Mouse (Mus musculus) liver, embryonic 16.5 days (tissue): Measurements from ENCODE around the gene Slc9a3r2. TPM values are rescaled to one million over a fixed set of nuclear protein-coding genes. Genes with fewer than 3 reads are reported as not detected.
A peak's percentile ranks its signal among the peaks of the same experiment; 100 is the strongest.

Source experiments
- ATAC-seq: fragments of 200-750 bp; cut with Nextera tagmentation; 2 replicates; pipeline ENCODE4 v1.8.0; 2017; ENCODE audit warnings: low read depth, mild to moderate bottlenecking, moderate number of reproducible peaks, moderate library complexity
- H3K27ac ChIP-seq: fragments of 300-500 bp; sonication (generic); 2 replicates; pipeline ENCODE4 v1.5.1; 2014; ENCODE audit warnings: mild to moderate bottlenecking, low read length
- H3K27me3 ChIP-seq: fragments of 300-500 bp; sonication (generic); 2 replicates; pipeline ENCODE4 v1.6.1; 2014; ENCODE audit warnings: low read depth, low read length, mixed read lengths; ENCODE audit not compliant: control insufficient read depth, insufficient read depth
- H3K36me3 ChIP-seq: fragments of 300-500 bp; sonication (generic); 2 replicates; pipeline ENCODE4 v1.6.1; 2014; ENCODE audit warnings: mild to moderate bottlenecking; ENCODE audit not compliant: control insufficient read depth, insufficient read depth
- H3K4me1 ChIP-seq: fragments of 300-500 bp; sonication (generic); 2 replicates; pipeline ENCODE4 v1.6.1; 2014; ENCODE audit warnings: low read depth, low read length, mixed read lengths; ENCODE audit not compliant: control insufficient read depth
- H3K4me2 ChIP-seq: fragments of 300-500 bp; sonication (generic); 2 replicates; pipeline ENCODE4 v1.6.1; 2014; ENCODE audit warnings: low read depth, low read length, mixed read lengths
- H3K4me3 ChIP-seq: fragments of 300-500 bp; sonication (generic); 2 replicates; pipeline ENCODE4 v1.5.1; 2014; ENCODE audit warnings: low read depth, mild to moderate bottlenecking, low read length
- H3K9ac ChIP-seq: fragments of 300-500 bp; sonication (generic); 2 replicates; pipeline ENCODE4 v1.6.1; 2014; ENCODE audit warnings: low read depth, low read length
- H3K9me3 ChIP-seq: fragments of 300-500 bp; sonication (generic); replicated peaks from 2 replicates; pipeline ENCODE4 v1.6.1; 2016; ENCODE audit warnings: low read length; ENCODE audit not compliant: control insufficient read depth
- WGBS: fragments of 180-500 bp; shearing (Covaris S2); extraction: QIAGEN DNeasy Blood & Tissue Kit; methylation state at CpG from one replicate; pipeline ENCODE4 v1.1.7; 2014; ENCODE audit not compliant: insufficient replicate concordance; 5-methylcytosine and 5-hydroxymethylcytosine counted together
- polyA plus RNA-seq: library from polyadenylated mRNA; unstranded; fragments of >200 nt; fragmentation: Nextera tagmentation; extraction: Ambion mirVana; gene quantifications from 2 replicates; pipeline ENCODE4 v1.2.1, GENCODE M21; 2015

The Slc9a3r2 gene
- polyA plus RNA-seq, 1 experiment from 2014 or later, result 11.8 TPM

DNA sequence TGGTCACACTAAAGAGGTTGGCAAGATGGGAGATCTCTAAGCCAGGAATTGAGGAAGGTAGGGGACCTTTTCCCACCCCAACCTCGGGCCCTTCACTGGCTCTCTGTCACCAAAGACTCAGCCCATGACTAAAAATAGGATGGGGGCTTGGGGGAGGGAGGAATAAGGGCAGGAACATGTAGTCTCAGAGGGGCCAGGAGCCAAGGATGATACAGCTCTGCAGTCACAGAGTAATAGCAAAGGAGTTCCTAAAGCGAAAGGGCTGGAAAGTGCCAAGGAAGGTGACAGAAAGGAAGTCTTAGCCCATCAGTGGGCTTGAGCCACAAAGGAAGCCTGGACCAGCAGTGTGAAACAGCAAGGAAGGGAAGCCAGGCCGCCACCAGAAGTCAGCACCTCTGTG lies 1.7 kb upstream of the Slc9a3r2 start:
- no peaks in the 10 kb centered on the region for H3K36me3 ChIP-seq
- H3K4me2 ChIP-seq, result no peak overlapping the region
- no peak for ATAC-seq
- H3K9me3 ChIP-seq, result no peaks in the 10 kb centered on the region
- 36% methylated on average over 3 of the region's 3 CpGs for WGBS
- no peak overlapping the region for H3K4me3 ChIP-seq
- peaks cover 7% of the 10 kb centered on the region for H3K4me1 ChIP-seq
- peaks cover 44% of the 10 kb centered on the region for H3K27me3 ChIP-seq
- H3K27ac ChIP-seq, result no peak overlapping the region
- H3K9ac ChIP-seq, result no peak overlapping the region

DNA sequence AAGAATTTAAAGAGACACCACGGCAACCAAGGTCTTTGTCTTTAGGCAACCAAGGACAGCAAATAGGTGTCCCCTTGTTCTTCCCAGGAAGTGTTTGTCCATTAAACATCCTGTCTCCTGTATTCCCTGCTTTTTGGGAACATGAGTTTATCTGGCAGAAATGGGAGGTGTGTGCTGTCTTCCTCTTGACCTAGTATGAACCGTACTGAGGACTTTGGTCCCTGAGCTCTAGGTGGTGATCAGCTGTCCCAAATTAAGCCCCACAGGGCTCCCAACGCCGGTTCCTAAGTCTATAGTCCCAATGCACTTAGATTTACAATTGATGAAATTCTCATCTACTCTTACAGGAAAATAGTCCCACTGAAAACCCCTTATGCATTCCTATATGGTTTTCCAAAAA lies 639 bp upstream of the Slc9a3r2 start:
- no peaks in the 10 kb centered on the region for H3K9me3 ChIP-seq
- no peak overlapping the region for H3K4me3 ChIP-seq
- H3K27me3 ChIP-seq, result peaks cover 38% of the 10 kb centered on the region
- H3K27ac ChIP-seq, result no peak overlapping the region
- H3K36me3 ChIP-seq, result no peaks in the 10 kb centered on the region
- 58% methylated on average over 4 of the region's 4 CpGs for WGBS
- no peak overlapping the region for H3K4me2 ChIP-seq
- no peak for ATAC-seq
- no peak overlapping the region for H3K9ac ChIP-seq
- peaks cover 7% of the 10 kb centered on the region for H3K4me1 ChIP-seq

DNA sequence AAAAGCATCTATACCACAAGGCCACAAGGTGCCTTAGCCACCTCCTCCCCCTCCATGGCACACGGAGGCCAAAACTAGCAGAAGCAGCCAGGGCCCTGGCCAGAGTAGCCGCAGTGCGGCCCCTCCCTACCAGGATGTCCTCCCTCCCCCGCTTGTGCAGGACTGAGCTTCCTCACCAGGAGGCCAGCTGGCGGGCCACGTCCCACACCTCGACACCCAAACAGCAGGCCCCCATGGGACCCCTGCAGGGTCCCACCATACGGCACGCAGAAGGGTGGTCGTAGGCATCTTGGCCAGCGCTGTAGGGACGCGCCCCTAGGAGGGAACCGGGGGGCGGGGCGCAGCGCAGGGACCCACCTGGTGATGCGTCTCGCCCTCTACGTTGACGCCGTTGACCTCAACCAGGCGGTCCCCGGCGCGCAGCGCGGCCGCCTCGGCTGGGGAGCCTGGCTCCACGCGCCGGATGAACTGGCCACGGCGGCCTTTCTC lies 502 bp downstream of the Slc9a3r2 start:
- H3K27me3 ChIP-seq, result peaks cover 38% of the 10 kb centered on the region
- H3K4me2 ChIP-seq, result peak overlapping the region; percentile 70
- H3K27ac ChIP-seq, result no peak overlapping the region
- WGBS, result under 1% methylated on average over 35 of the region's 35 CpGs
- H3K9me3 ChIP-seq, result no peaks in the 10 kb centered on the region
- H3K36me3 ChIP-seq, result no peaks in the 10 kb centered on the region
- peak overlapping the region; percentile 64 for H3K4me3 ChIP-seq
- peak; percentile 14; the same call in 1 of the 2 replicates for ATAC-seq
- H3K4me1 ChIP-seq, result peaks cover 9% of the 10 kb centered on the region
- H3K9ac ChIP-seq, result peak overlapping the region; percentile 62

DNA sequence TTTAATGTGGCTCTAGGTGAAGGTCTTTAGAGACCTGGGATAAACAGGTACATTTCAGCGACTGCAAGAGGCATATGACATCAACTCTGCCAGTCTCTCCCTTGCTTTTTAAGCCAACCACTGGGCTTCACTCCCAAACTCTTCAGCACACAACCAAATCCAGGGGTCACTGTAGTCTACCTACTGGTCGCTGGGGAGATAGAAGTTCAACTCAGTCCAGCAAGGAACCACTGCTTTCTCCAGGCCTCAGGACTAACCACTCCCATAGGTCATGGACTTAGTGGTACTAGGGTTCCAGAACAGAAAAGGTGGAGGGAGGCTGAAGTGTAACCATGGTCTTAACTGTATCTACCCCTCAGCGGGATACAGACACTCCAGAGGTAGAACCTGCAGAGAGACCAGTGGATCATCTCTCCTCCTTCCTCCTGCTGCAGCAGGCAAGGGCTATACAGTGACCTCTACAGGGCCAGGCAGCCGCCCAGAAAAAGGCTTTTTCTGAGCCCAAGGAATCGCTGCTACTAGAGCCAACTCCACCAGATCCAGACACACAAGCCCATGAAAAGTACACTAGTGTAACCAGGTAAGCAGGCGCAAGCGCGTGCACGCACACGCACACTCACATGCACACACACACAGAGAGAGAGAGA lies 1.3 kb downstream of the Slc9a3r2 start:
- H3K36me3 ChIP-seq, result no peaks in the 10 kb centered on the region
- H3K4me1 ChIP-seq, result peaks cover 9% of the 10 kb centered on the region
- H3K9me3 ChIP-seq, result no peaks in the 10 kb centered on the region
- H3K4me2 ChIP-seq, result peak overlapping the region; percentile 70
- H3K27me3 ChIP-seq, result peaks cover 38% of the 10 kb centered on the region
- H3K27ac ChIP-seq, result no peak overlapping the region
- no peak overlapping the region for H3K9ac ChIP-seq
- 67% methylated on average over 10 of the region's 10 CpGs for WGBS
- ATAC-seq, result no peak
- peak overlapping the region; percentile 64 for H3K4me3 ChIP-seq

DNA sequence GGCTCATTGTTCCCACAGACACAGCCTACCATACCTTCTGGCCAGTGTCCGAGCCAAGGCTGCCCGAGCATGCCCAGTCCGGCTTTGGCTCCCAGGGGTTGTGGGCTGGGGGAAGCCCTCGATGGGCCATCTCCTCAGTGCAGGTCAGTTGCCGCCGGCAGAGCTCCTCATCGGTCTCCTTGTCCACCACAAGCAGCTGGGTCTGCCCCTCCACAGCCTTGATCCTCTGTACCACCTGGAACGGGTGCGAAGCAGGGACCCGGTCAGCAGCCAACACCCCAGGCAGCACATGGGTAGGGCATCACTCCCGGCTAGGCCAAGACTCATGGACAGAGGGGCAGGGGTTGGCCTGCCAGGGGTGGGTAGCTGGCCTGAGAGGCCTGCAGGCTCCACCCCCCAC lies 2.6 kb downstream of the Slc9a3r2 start:
- H3K9ac ChIP-seq, result no peak overlapping the region
- no peak overlapping the region for H3K4me3 ChIP-seq
- WGBS, result 73% methylated on average over 11 of the region's 11 CpGs
- H3K9me3 ChIP-seq, result no peaks in the 10 kb centered on the region
- ATAC-seq, result no peak
- no peaks in the 10 kb centered on the region for H3K36me3 ChIP-seq
- no peak overlapping the region for H3K4me2 ChIP-seq
- H3K27ac ChIP-seq, result no peak overlapping the region
- peaks cover 9% of the 10 kb centered on the region for H3K4me1 ChIP-seq
- peaks cover 38% of the 10 kb centered on the region for H3K27me3 ChIP-seq

DNA sequence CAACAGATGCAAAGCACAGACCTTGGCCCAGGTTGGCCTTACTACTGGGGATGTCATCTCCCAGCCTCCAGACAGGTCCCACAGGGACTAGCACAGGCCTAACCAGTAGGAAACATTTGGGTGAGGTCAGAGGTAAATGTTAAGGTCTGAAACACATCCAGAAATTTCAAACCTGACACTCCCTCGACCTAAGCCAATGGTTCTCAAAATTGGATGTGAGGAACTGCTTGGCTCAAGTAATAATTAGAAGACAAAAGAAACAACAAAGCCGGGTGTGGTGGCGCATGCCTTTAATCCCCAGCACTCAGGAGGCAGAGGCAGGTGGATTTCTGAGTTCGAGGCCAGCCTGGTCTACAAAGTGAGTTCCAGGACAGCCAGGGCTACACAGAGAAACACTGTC lies 3.7 kb downstream of the Slc9a3r2 start:
- no peaks in the 10 kb centered on the region for H3K9me3 ChIP-seq

DNA sequence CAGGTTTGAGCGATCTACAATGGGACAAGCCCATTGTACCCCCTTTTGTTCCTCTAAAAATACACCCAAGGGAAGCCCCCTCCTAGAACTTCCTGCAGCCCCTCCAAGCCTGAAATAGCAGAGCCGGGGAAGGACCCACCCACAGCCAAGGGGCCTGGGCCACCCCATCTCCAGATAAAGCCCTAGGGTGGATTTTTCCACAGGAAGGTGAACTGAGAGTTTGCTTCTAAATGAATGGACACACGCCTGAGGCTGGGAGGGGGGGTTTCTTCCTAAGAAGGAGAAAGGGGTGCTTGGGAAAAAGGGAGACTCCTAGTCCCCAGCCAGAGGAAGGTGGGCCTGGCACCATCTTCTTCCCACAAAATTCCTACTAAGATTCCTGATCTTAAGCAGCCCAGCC lies 4.2 kb downstream of the Slc9a3r2 start:
- no peaks in the 10 kb centered on the region for H3K9me3 ChIP-seq

More for the DNA sequence above, 3.7 kb downstream of the Slc9a3r2 start:
- Histone ChIP-seq H3K4me3 (no peak overlapping the region), H3K9ac (no peak overlapping the region), H3K4me2 (no peak overlapping the region), H3K27ac (no peak overlapping the region), H3K4me1 (peaks cover 9% of the 10 kb centered on the region), H3K27me3 (peaks cover 32% of the 10 kb centered on the region), H3K36me3 (no peaks in the 10 kb centered on the region)
- no peak for ATAC-seq
- 57% methylated on average over 4 of the region's 4 CpGs for WGBS

DNA sequence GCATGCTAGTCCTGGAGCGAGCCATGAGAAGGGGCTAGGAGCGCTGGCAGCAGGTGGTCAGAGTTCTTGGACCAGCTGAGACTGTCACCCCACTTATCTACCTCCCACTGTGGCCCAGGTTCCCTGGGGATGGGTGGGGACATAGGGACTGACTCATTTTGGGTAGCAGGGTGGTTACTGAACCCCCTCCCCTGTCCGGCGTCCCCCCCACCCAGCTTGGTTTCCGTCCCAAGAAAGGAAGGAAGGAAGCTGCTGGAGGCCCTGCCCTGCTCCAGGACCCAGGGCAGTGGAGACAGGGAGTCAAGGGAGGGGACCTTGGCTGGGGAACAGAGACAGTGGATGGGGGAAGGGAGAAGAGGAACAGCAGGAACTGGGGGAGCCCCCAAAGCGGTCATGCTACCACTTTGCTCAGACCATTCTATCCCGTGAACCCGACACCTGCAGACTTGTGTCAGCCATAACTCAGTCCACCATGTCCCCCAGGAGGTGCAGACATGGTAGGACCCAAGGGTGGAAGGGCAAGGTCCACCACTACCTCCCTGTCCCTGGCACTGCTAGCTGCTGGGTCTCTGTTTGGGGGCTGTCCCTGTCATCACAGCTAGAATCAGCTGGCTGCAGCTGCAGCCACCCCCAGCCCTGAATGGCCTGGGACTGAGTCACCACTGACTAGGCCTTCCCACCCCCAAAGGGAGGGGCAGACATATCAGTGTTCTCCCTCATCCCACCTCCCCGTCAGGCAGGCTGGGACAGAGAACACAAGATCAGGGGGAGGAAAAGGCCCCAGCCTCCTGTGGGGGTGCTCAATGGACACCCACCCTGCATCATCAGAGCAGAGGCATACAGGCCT lies 5.0 kb downstream of the Slc9a3r2 start:
- 39% methylated on average over 9 of the region's 9 CpGs for WGBS
- Histone ChIP-seq H3K27ac (peak overlapping the region; percentile 19; the same call in 1 of the 2 replicates), H3K4me2 (no peak overlapping the region), H3K36me3 (no peaks in the 10 kb centered on the region), H3K4me1 (peaks cover 5% of the 10 kb centered on the region), H3K4me3 (no peak overlapping the region), H3K9ac (no peak overlapping the region), H3K9me3 (no peaks in the 10 kb centered on the region), H3K27me3 (peaks cover 20% of the 10 kb centered on the region)
- ATAC-seq, result peak; percentile 30

More for the DNA sequence above, 4.2 kb downstream of the Slc9a3r2 start:
- Histone ChIP-seq H3K36me3 (no peaks in the 10 kb centered on the region), H3K4me1 (peaks cover 9% of the 10 kb centered on the region), H3K9ac (no peak overlapping the region), H3K27me3 (peaks cover 28% of the 10 kb centered on the region), H3K4me2 (no peak overlapping the region), H3K27ac (no peak overlapping the region), H3K4me3 (no peak overlapping the region)
- ATAC-seq, result no peak
- WGBS, result 59% methylated on average over 3 of the region's 3 CpGs
